Mouse (Mus musculus) stomach, postnatal 0 days (tissue): ENCODE data around the gene Sugp1. TPM values are rescaled to one million over a fixed set of nuclear protein-coding genes. Genes with fewer than 3 reads are reported as not detected.
"Not testable (repeated sequence)": the region's sequence is repeated elsewhere in the genome, so short reads cannot be mapped to it uniquely, and the experiment has no call there.

Experiments
- ATAC-seq: fragments of 200-750 bp; cut with Nextera tagmentation; 2 replicates; pipeline ENCODE4 v1.8.0; 2017; ENCODE audit not compliant: low FRiP score, low TSS enrichment
- DNase-seq: peaks from one replicate; pipeline ENCODE4 v3.0.0-alpha.2; 2016; ENCODE audit warnings: low spot score
- H3K27ac ChIP-seq: fragments of 300-500 bp; sonication (generic); replicated peaks from 2 replicates; pipeline ENCODE4 v1.5.1; 2014; ENCODE audit warnings: mild to moderate bottlenecking, control low read depth
- H3K27me3 ChIP-seq: fragments of 300-500 bp; sonication (generic); 2 replicates; pipeline ENCODE4 v1.6.1; 2014; ENCODE audit warnings: low read length; ENCODE audit not compliant: control insufficient read depth, insufficient read depth
- H3K36me3 ChIP-seq: fragments of 300-500 bp; sonication (generic); 2 replicates; pipeline ENCODE4 v1.6.1; 2014; ENCODE audit warnings: low read length, mixed read lengths; ENCODE audit not compliant: control insufficient read depth, insufficient read depth
- H3K4me1 ChIP-seq: fragments of 300-500 bp; sonication (generic); replicated peaks from 2 replicates; pipeline ENCODE4 v1.6.1; 2014; ENCODE audit warnings: antibody characterized with exemption; ENCODE audit not compliant: control insufficient read depth, insufficient read depth
- H3K4me2 ChIP-seq: fragments of 300-500 bp; sonication (generic); replicated peaks from 2 replicates; pipeline ENCODE4 v1.6.1; 2014; ENCODE audit warnings: low read depth, mild to moderate bottlenecking, control low read depth, moderate library complexity
- H3K4me3 ChIP-seq: fragments of 300-500 bp; sonication (generic); 2 replicates; pipeline ENCODE4 v1.5.1; 2014; ENCODE audit warnings: low read depth, low read length, control low read depth
- H3K9ac ChIP-seq: fragments of 300-500 bp; sonication (generic); 2 replicates; pipeline ENCODE4 v1.6.1; 2014; ENCODE audit warnings: mild to moderate bottlenecking, low read length, control low read depth, mixed read lengths
- H3K9me3 ChIP-seq: fragments of 300-500 bp; sonication (generic); 2 replicates; pipeline ENCODE4 v1.6.1; 2016; ENCODE audit warnings: low read length; ENCODE audit not compliant: control insufficient read depth
- CTCF ChIP-seq: IDR thresholded peaks from 2 replicates; pipeline ENCODE4 v1.5.1; 2016; ENCODE audit warnings: antibody characterized with exemption, low read depth, mild to moderate bottlenecking, moderate library complexity
- EP300 ChIP-seq: optimal IDR thresholded peaks from 2 replicates; pipeline ENCODE3; 2016; ENCODE audit warnings: antibody characterized with exemption
- WGBS: fragments of 180-500 bp; shearing (Covaris S2); extraction: QIAGEN DNeasy Blood & Tissue Kit; methylation state at CpG from one replicate; pipeline ENCODE4 v1.1.7; 2014; 5-methylcytosine and 5-hydroxymethylcytosine counted together
- polyA plus RNA-seq: library from polyadenylated mRNA; unstranded; fragments of >200 nt; fragmentation: Nextera tagmentation; extraction: Ambion mirVana; gene quantifications from 2 replicates; pipeline ENCODE4 v1.2.1, GENCODE M21; 2015

Sugp1 gene
- polyA plus RNA-seq, 1 experiment from 2014 or later, result 21.2 TPM

DNA sequence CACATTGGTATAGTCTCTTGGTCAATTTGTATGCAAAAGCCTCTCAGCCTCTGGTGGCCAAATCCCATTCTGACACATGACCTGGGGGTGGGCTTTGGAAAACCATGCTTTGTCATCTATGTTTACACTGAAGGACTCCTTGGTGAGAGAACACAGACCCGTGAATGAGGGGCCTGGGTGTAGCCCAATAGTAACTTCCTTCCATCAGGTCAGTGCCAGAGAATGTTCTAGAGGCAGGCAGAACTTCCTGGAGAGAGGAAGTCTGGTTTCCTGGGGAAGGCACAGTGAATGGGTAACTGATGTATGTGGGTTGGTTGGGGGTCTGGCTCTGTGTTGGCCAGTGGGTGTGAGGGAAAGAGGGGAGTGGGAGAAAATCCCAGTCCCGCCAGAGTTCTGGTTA lies 37.4 kb upstream of the Sugp1 start:
- Histone ChIP-seq H3K27me3 (no peaks in the 10 kb centered on the region), H3K9me3 (no peaks in the 10 kb centered on the region), H3K4me3 (no peak overlapping the region), H3K4me2 (no peak overlapping the region), H3K4me1 (no peaks in the 10 kb centered on the region), H3K27ac (no peak overlapping the region), H3K9ac (no peak overlapping the region), H3K36me3 (no peaks in the 10 kb centered on the region)
- ATAC-seq, result no peak
- 41% methylated on average over 2 of the region's 2 CpGs for WGBS
- no peak for TF ChIP-seq EP300
- no peak for TF ChIP-seq CTCF
- DNase-seq, result no peak

GRCm38 (mm10) chr8:70010796-70011195 lies 31.8 kb upstream of the Sugp1 start:
- not testable (repeated sequence) for ATAC-seq, H3K9me3 ChIP-seq, H3K36me3 ChIP-seq, H3K27me3 ChIP-seq, H3K4me2 ChIP-seq, H3K4me3 ChIP-seq, H3K4me1 ChIP-seq, DNase-seq, H3K27ac ChIP-seq, H3K9ac ChIP-seq
- WGBS, result 88% methylated on average over 14 of the region's 14 CpGs

DNA sequence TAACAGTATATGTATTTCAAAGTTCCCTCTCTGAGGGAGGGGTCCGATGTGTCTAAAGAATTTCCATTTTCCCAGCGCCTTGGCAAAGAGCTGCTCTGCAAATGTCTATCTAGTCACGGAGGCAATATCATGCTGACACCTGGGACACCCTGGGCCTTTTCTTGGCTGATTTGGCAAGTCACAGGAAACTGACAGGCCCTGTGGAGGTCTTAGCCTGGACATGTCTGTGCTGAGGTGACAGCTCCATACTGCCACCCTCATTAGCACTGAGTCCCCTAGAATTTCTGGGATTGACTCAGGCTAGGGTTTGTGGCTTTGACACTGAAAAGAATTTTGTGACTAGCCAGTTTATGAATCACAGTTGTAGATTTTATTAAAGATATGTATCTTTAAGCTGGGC lies 30.3 kb upstream of the Sugp1 start:
- WGBS, result 73% methylated on average over 3 of the region's 3 CpGs

GRCm38 (mm10) chr8:70012763-70013162 lies 29.9 kb upstream of the Sugp1 start:
- DNase-seq (no peak), ATAC-seq (peak; percentile 38; the same call in 1 of the 2 replicates)
- Histone ChIP-seq H3K27me3 (no peaks in the 10 kb centered on the region), H3K36me3 (peaks cover 3% of the 10 kb centered on the region; the same call in 1 of the 2 replicates), H3K9ac (no peak overlapping the region), H3K27ac (no peak overlapping the region), H3K9me3 (no peaks in the 10 kb centered on the region), H3K4me1 (no peaks in the 10 kb centered on the region), H3K4me3 (no peak overlapping the region), H3K4me2 (no peak overlapping the region)
- 83% methylated on average over 1 of the region's 1 CpGs for WGBS
- TF ChIP-seq EP300 (no peak), CTCF (peak; percentile 27; the same call in 1 of the 2 replicates)

More for the DNA sequence above, 30.3 kb upstream of the Sugp1 start:
- no peak overlapping the region for H3K27ac ChIP-seq
- H3K4me1 ChIP-seq, result no peaks in the 10 kb centered on the region
- no peak overlapping the region for H3K4me3 ChIP-seq
- no peak overlapping the region for H3K4me2 ChIP-seq
- no peak for DNase-seq
- H3K9ac ChIP-seq, result no peak overlapping the region
- ATAC-seq, result no peak
- H3K36me3 ChIP-seq, result peaks cover under 1% of the 10 kb centered on the region; the same call in 1 of the 2 replicates
- TF ChIP-seq CTCF, result no peak
- no peak for TF ChIP-seq EP300
- H3K9me3 ChIP-seq, result no peaks in the 10 kb centered on the region
- H3K27me3 ChIP-seq, result no peaks in the 10 kb centered on the region

DNA sequence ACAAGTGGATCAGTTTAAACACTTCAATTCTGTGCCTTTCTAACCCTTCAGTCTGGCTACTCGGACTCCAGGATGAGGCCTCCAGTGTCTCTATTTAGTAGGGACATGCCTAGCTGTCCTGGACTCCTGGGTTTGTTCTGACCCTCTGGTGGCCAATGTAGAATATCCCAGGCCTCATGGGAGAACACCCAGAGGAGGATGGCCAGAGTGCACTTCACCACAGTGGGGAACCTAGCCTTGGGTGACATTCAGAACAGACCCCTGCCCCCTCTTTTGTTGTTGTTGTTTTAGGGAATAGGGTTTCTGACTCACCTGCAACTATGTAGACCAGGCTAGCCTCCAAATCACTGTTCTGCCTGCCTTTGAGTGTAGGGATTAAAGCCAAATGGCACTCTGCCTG lies 27.6 kb upstream of the Sugp1 start:
- H3K4me2 ChIP-seq, result no peak overlapping the region

DNA sequence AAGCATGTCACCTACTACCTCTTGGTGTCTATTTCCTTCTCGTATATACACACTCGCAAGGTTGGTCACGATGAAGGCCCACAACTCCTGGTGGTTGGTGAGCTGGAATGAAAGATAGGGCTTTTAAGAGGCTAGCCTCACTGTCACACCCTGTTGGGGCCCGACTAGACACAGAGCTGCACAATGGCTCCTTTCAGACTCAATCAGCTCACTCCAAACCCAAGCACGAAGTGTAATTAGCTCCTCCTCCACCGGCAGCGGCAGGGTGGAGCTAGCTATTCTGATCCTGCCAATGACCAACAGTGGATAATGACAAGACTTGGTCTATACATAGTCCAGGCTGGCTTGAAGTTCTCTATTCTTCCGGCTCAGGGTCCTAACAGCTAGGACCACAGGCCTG lies 19.0 kb upstream of the Sugp1 start:
- Histone ChIP-seq H3K27ac (no peak overlapping the region), H3K4me2 (no peak overlapping the region), H3K9me3 (no peaks in the 10 kb centered on the region), H3K27me3 (no peaks in the 10 kb centered on the region), H3K4me3 (no peak overlapping the region), H3K4me1 (no peaks in the 10 kb centered on the region), H3K9ac (no peak overlapping the region), H3K36me3 (peaks cover 76% of the 10 kb centered on the region)
- DNase-seq, result no peak
- ATAC-seq, result no peak
- 81% methylated on average over 8 of the region's 8 CpGs for WGBS
- TF ChIP-seq CTCF (no peak), EP300 (no peak)

More for the DNA sequence above, 27.6 kb upstream of the Sugp1 start:
- H3K9me3 ChIP-seq, result no peaks in the 10 kb centered on the region
- no peak overlapping the region for H3K27ac ChIP-seq
- 68% methylated on average over 1 of the region's 1 CpGs for WGBS
- TF ChIP-seq EP300 (no peak), CTCF (no peak)
- H3K4me3 ChIP-seq, result no peak overlapping the region
- H3K4me1 ChIP-seq, result no peaks in the 10 kb centered on the region
- DNase-seq, result no peak
- peaks cover 16% of the 10 kb centered on the region for H3K36me3 ChIP-seq
- ATAC-seq, result peak; percentile 21; the same call in 1 of the 2 replicates
- no peak overlapping the region for H3K9ac ChIP-seq
- no peaks in the 10 kb centered on the region for H3K27me3 ChIP-seq
